Mouse (Mus musculus) CH12.LX (cell line): ENCODE measurements around the gene Vti1a.

Experiments
- CTCF ChIP-seq, 2 experiments: IDR thresholded peaks in 1 of 2; conservative IDR thresholded peaks in 1 of 2; 2 replicates each; pipeline ENCODE4 v1.5.1; 2011 to 2012; ENCODE audit warnings: low read depth in 2 of 2, low read length in 2 of 2, improper control_type of control experiment in 1 of 2, inconsistent platforms in 1 of 2, mild to moderate bottlenecking in 1 of 2, moderate library complexity in 1 of 2
- ELF1 ChIP-seq: IDR thresholded peaks from 2 replicates; pipeline ENCODE4 v1.6.1; 2014; ENCODE audit warnings: low read depth, mild to moderate bottlenecking, inconsistent platforms, low read length, improper control_type of control experiment
- EP300 ChIP-seq: IDR thresholded peaks from 2 replicates; pipeline ENCODE4 v1.6.1; 2011; ENCODE audit warnings: low read length, improper control_type of control experiment
- ETS1 ChIP-seq: conservative IDR thresholded peaks from 2 replicates; pipeline ENCODE4 v1.6.1; 2012; ENCODE audit warnings: low read depth, mild to moderate bottlenecking, inconsistent platforms, low read length, improper control_type of control experiment, moderate library complexity
- KAT2A ChIP-seq: IDR thresholded peaks from 2 replicates; pipeline ENCODE4 v1.6.1; 2012; ENCODE audit warnings: low read length, improper control_type of control experiment, inconsistent platforms; ENCODE audit not compliant: insufficient replicate concordance
- MAZ ChIP-seq: IDR thresholded peaks from 2 replicates; pipeline ENCODE4 v1.6.1; 2012; ENCODE audit warnings: low read depth, mild to moderate bottlenecking, inconsistent platforms, low read length, improper control_type of control experiment, moderate library complexity
- MXI1 ChIP-seq: IDR thresholded peaks from 2 replicates; pipeline ENCODE4 v1.6.1; 2011; ENCODE audit warnings: mild to moderate bottlenecking, low read depth, low read length, improper control_type of control experiment
- POLR2AphosphoS2 ChIP-seq: IDR thresholded peaks from 2 replicates; pipeline ENCODE4 v1.6.1; 2011; ENCODE audit warnings: low read depth, low read length, improper control_type of control experiment
- RAD21 ChIP-seq: IDR thresholded peaks from 2 replicates; pipeline ENCODE4 v1.6.1; 2011; ENCODE audit warnings: low read depth, mild to moderate bottlenecking, low read length, improper control_type of control experiment, moderate library complexity
- RCOR1 ChIP-seq: conservative IDR thresholded peaks from 2 replicates; pipeline ENCODE4 v1.6.1; 2012; ENCODE audit warnings: low read depth, mild to moderate bottlenecking, inconsistent platforms, low read length, improper control_type of control experiment
- ZC3H11A ChIP-seq: IDR thresholded peaks from 2 replicates; pipeline ENCODE4 v1.6.1; 2012; ENCODE audit warnings: low read depth, mild to moderate bottlenecking, inconsistent platforms, low read length, improper control_type of control experiment
- ZMIZ1 ChIP-seq: IDR thresholded peaks from 2 replicates; pipeline ENCODE4 v1.6.1; 2012; ENCODE audit warnings: low read depth, mild to moderate bottlenecking, inconsistent platforms, low read length, improper control_type of control experiment

DNA sequence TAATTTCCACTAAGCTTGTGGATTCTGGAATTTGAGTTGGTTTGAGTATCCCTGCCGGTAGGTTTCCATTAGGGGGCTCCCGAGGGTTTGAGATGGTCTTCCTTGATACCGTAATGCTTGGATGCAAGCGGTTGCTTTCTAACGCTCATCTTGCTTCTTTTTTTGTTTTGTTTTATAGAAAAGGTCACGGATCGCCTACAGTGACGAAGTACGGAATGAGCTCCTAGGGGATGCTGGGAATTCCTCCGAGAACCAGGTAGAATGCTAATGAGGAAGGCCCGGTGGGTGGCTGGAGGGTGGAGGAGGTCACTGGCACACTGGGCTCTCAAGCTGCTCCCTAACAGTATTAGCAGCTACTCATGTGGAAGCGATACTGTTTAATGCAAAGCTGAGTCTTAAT lies 64.7 kb downstream of the Vti1a start:
- no peak for TF ChIP-seq ZC3H11A
- TF ChIP-seq MAZ = no peak
- no peak for TF ChIP-seq ELF1
- no peak for TF ChIP-seq KAT2A
- TF ChIP-seq ZMIZ1 = no peak
- TF ChIP-seq RCOR1 = no peak
- no peak for TF ChIP-seq EP300
- no peak for TF ChIP-seq CTCF (conservative IDR thresholded peaks at IDR 0.05 in 1 of 2, IDR thresholded peaks at IDR 0.05 in 1 of 2; ENCODE audit: low read depth in 2 of 2, low read length in 2 of 2)
- TF ChIP-seq MXI1 = no peak
- TF ChIP-seq POLR2AphosphoS2 = no peak
- no peak for TF ChIP-seq ETS1
- TF ChIP-seq RAD21 = no peak
